Mouse (Mus musculus) embryo, embryonic 10 days (tissue): ENCODE data around the gene Alg12.
A peak's percentile ranks its signal among the peaks of the same experiment; 100 is the strongest.
"Not testable (repeated sequence)": the region's sequence is repeated elsewhere in the genome, so short reads cannot be mapped to it uniquely, and the experiment has no call there.

ENCODE experiments used
- DNase-seq: peaks from one replicate; pipeline ENCODE4 v3.0.0-alpha.2; 2015; ENCODE audit warnings: low spot score

Alg12 gene

DNA sequence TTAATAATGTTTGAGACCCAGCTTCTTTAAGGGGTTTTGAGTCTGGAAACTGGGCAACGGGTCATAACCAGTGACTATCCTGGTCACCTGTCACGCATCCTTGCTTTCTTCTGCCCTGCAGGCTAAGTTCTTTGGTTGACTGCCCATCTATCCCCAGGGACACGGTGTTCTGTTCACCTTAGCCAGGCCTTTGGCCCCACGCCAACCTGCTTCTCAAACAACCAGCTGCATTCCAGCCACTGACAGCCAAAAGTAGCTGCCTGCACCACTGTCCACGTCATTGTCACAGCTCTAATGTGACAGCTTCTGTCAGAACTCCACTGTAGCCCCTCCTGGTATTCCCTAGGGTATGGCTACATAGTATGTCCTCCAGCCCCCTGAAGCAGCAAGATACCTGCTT, 12.4 kb upstream of the Alg12 start:
- no peak for DNase-seq

DNA sequence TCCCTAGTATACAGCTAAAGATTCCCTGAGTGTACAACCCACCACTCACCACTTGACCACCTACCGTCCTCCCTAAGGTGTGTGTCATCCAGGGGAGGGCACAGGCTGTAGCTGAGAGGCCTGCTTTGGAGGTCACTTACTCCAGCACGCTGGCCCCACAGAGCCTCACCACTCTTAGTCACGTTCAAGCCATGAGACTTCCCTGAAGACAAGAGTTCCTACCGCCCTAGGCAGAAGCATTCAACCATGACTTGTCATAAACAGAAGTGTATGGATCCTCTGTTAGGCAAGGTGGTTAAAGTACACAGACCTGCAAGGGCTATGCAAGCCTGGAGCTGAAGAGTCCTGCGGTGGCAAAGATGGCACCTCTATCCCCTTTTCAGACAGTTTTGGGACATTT, 11.6 kb upstream of the Alg12 start:
- no peak for DNase-seq

DNA sequence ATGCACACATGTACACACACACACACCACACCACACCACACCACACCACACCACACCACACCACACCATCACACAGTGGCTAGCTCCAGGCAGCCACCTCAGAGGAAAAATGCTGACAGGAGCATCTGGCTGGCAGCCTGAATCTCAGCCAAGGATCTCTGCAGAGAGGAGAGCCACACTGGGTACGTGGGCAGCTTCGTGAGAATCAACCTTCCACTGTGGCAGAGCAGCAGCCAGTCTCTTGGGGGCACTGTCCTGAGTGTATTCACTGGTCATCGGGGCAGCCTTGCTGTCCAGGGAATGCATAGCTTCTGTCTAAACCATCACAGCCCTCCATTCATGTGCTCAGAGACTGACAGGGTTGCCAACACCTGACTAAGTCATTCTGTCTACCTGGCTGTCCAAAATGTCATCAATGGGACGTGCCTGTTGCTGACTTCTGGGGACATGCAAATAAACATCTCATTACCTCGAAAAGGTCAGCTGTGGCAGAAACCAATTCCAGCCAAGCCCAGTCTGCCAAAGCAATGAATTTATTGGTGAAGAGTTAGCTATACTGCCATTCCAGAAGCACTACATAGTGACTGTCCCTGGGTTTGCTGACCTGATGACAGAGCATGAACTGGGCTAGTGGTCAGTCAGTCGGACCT, 10.8 kb upstream of the Alg12 start:
- DNase-seq: no peak

DNA sequence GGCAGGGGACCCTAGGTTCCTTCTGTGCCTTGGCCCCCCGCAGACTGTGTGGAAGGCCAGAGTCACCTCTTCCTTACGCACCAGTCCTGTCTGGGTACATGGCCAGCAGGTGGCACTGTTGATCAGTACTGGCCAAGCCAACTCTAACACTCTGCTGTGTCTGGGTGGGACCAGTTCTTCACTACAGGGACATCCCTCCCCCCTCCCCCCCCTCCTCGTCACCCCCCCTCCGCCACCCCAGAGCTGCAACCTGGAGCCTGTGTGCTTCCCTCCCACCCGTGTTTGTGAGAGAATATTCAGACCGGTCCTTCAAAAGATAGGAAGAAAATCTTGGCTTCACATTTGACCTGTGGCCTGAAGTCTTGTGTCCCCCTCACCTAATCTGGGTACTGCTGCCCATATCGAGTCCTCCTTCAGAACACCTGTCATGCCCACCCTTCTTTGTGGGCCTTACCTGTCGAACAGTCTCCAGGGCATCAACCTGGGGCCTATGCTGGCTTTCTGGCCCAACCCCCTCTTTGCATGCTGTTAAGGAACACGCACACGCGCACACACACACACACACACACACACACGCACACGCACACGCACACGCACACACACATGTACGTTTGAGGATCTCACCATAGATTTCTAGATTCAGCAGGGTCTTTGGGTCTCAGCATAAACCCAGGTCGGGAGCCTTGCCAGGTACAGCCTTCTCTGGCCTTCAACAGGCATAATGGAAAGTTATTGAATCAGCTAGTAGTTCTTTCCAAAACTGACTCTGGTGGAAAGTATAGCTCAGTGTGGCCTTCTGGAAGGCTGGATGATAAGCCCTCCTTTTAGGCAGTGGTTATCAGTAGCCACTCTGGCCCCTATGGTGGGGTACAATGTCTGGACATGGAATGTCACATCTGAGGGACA, 9.9 kb upstream of the Alg12 start:
- peak; percentile 95 for DNase-seq

DNA sequence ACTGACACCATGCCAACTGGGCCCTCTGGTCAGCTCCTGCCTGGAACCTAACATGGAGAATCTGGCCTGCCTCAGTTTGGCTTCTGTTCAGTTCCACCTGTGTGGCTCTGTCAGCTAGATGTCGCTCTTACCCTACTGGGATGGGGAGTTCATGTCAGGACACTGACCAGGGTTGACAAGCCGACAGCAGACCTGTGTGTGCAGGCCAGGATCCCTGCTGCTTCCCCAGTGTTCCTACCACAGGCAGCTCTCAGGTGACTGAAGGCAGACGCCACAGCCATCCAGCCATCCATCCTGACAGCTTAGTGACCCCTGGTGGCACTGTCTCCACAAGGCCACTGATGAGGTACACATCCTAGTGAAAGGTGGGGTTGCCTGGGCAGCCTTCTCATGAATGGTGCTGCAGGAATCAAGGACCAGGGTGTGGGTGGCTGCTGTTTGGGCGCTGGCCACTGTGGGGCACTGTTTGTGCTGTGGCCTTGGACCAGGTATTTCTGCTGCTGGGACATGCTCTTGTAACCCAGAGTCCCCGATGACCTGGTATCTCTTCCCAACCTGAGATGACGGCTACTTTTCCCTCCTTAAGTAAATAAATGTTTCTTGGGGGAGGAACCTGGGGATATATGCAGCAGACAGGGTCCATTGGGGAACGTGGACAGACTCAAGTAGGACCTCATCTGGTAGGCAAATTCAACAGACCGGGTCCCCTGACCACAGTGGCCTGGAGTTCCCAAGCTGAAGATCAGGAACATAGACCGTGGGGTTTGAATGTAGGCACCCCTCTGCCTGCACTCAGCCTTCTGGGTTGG, 9.1 kb upstream of the Alg12 start:
- peak; percentile 72 for DNase-seq

DNA sequence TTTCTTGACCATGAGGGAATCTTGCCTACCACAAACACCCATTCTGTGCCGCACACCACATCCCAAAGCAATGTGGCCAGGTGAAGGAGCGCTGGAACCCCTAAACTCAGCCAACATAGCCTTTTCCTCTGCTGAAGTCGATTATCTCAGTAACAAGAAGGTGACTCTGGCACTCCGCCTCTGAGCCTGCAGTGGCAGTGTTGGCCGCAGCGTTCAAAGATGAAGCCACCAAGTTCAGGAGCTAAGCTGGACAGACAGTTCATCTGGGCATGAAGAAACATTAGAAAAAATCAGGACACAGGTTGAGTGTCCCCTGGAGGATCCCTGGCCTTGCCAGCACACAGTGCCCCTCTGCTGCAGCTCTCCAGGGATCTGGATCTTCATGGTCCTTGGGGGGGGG, 8.3 kb upstream of the Alg12 start:
- no peak for DNase-seq

DNA sequence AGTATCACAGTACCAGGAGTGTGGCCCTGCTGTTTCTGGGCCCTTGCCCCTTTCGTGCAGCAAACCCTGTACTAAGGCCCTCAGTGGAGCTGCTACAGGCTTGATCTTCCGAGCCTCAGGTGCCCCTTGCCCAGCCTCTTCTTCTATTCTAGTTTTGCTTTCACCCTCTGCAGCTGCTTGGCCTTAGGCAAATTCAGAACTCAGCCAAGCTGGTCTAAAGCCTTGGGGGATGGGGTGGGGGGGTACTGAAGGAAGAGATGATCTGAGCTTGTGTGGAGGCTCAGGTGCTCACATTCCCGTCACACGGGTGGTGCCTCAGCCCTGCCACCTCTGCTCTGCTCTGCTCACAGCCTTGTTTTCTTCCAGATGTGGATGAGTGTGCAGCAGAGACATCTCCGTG, 4.3 kb upstream of the Alg12 start:
- DNase-seq: no peak

DNA sequence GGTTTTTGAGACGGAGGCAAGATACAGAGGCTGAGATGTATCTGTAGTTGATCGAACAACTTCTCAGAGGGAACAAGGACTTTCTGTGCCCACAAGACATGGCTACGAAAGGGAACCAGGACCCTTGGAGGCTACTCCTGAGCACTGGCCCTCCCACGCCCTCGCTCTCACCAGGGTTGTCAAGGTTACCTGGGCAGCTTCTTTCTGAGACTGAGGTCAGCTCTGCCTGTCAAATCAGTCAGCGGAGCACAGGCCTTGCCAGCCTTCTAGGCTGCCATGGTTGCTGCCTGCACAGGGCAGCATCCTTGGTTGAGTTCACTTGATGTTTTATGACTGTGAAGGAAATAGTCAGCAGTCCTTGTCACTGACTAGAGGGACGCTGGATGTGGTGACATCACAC, 3.4 kb upstream of the Alg12 start:
- no peak for DNase-seq

DNA sequence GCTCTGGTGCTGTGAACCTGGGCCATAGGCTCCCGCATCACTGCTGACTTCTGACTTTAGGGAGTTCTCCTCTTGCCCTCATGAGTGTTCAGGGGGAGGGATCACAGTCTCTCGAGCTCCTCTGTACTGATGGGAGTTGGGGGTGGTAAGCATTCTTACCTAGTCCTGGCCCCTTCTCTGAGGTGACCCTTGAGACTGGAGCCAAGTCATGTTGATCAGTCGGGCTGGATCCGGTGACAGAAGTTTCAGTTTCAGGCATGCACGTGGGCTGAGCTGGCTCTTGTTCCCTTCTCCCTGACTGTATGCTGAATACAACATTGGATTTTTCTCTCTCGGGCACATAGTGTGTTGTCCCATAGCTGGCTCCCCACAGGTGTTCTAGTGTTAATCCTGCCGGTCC, 2.3 kb upstream of the Alg12 start:
- no peak for DNase-seq

DNA sequence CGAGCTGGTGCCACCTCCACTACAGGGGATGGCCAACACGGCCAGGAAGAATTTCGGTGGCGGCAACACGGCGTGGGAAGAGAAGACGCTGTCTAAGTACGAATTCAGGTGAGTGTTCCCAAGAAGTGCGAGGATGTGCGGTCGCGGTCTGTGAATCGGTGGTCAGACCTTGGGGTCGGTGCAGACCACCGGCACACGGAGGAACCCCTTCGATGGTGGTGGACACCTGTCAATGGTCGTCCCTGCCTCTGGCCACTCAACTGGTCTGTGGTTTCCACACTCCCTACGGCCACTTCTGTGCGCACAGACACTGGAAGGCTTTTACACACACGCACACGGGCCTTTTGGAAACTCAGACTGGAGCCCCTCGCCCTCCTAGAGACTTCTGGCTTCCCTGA, 787 bp upstream of the Alg12 start:
- DNase-seq: no peak

DNA sequence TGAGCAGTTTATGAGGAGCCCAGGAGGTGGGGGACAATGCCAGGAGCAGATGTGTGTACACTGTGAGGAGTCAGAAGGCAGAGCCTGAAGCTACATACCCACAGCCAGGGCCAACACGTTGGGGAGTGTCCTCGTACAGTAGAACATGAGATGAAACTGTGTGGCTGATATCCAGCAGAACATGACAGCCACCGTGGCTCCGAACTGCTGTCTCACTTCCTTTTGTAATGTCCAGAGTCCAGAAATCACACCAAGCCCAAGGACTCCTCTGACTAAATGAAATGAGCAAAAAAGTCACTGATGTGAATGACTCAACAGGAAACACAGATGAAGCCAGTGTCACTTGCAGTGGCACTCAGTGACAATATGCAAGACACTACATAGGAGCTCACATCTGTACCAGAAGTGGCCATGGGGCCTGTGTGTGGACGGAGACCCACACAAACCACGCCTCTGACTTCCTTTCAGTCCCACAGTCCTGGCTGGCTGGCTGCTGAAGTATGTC, 3.9 kb downstream of the Alg12 start:
- DNase-seq: no peak

DNA sequence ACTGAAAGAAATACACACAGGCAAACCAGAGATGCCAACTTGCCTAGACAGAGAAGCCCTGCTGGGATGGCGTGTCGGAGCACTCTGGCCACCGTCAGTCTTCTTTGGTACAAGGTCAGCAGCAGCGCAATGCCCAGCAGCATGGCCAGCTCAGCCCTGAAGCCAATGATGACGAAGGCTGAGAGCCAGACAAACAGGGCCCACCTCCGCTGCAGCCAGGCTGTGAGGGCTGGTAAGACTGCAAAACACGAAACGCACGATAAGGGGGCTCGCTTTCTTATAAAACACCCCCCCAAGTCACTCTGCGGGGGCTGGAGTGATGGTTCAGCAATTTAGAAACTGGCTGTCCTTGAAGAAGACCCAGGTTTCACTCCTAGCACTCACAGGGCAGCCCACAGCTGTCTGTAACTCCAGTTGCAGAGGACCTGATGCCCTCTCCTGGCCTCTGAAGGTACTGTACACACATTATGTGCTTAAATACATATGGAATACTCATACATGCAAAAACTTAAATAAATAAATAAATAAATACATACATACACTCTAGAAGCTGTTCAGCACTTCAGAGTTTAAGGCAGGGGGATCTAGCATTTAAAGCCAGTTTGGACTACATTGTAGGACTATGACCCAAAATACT, 4.6 kb downstream of the Alg12 start:
- DNase-seq: peak; percentile 39

DNA sequence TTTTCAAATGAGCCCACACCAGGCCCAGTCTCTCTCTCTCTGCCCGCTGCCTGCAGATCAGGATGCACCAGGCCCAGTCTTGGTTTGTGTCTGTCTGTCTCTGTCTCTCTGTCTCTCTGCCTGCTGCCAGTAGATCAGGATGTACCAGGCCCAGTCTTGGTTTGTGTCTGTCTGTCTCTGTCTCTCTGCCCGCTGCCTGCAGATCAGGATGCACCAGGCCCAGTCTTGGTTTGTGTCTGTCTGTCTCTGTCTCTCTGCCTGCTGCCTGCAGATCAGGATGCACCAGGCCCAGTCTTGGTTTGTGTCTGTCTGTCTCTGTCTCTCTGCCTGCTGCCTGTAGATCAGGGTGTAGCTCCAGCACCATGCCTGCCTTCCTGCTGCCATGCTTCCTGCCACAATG, 5.2 kb downstream of the Alg12 start:
- not testable (repeated sequence) for DNase-seq

DNA sequence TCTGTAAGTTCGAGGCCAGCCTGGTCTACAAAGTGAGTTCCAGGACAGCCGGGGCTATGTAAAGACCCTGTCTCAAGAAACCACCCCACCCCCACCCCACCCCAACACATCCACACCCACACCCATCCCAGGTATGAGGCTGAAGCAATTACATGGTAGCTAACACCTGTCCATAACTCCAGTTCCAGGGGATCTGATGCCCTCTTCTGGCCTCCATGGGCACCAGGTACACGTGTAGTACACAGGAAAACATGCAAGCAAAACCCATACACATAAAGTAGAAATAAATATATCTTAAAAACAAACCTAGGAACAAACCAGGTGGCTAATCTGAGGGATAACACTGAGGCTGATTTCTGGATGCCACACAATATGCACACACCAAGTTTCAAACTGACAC, 5.9 kb downstream of the Alg12 start:
- no peak for DNase-seq

DNA sequence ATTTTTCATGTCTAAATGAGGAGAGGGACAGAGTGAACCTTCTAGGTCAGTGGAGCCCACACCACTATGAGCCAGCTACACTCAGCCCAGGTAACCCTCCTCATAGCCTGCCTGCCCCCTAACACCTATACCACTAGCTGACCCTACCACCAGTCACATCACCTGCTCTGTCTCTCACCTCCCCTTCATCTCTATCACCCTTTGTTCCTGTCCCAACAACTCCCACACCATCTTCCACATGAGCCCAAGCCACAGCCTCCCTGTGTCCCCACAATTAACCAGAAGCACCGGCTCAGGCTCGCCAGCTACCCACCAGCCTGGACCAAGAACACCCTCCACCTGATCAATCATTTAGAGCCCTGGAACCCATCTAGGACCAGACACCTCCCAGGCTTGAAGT, 8.7 kb downstream of the Alg12 start:
- DNase-seq: no peak

DNA sequence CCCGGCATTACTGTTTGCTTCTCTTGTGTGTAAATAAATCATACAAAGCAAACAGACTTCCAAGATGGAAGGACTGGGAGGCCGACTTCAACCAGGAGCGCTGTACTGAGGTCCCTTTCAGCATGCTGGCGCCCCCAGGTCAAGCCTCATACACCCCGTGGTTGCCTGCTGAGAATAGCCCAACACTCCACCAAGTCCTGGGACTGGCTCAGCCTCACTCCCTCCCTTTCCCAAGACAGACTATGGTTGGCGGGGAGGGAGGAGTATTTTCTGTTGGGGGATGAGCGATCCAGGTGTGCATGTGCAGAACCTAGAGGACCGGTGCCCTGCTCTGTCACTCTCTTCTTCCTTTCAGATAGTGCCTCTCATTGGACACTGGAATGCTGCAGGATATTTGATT, 11.0 kb downstream of the Alg12 start:
- no peak for DNase-seq

DNA sequence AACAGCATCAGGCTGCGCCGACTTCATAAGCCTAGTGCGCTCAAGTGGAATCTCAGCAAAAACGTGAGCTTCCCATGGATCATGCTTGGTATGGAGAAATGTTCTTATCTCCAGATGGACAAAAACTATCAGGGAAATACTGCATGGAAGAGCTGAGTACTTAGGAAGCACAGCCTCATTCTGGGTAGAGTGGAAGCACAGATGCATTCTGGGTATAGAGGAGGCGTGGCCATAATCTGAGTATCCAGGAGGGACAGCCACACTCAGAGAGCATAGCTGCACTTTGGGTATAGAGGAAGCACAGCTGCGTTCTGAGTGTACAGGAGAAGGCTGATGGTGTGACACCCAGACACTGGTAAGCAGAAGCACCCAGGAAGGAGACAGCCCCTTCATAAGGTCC, 16.8 kb downstream of the Alg12 start:
- DNase-seq: peak; percentile 13

DNA sequence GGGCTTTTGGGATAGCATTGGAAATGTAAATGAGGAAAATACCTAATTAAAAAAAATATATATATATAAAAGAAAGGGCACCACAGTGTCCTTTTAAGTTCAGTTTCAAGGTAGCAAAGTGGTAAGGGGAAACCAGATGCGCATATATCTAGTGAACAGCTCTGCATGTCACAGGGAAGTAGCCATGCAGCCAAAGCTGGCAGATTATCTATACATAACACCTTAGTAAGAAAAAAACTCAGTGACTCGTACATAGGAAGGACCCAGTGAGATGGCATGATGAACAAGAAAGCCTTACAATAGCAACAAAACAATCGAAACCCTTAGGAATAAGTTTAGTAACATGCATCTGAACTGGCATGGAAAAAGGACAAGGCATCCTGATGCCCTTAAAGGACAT, 17.2 kb downstream of the Alg12 start:
- no peak for DNase-seq

DNA sequence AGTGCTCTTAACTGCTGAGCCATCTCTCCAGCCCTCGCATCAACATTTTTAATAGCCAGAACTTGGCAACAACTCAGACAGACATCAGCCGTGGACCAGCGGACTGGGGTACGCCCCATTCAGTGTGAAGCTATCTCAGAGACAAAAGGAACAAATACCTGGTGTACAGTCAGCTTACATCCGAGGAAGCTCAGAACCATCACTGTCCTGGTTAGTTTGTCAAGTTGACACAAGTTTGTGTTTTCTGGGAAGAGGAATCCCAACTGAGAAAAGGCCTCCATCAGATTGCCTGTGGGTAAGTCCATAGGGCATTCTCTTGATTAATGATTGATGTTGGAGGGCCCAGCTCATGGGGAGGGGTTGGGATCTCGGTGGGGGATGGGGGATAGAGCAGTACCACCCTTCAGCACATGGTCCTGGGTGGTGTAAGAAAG, 18.2 kb downstream of the Alg12 start:
- no peak for DNase-seq

DNA sequence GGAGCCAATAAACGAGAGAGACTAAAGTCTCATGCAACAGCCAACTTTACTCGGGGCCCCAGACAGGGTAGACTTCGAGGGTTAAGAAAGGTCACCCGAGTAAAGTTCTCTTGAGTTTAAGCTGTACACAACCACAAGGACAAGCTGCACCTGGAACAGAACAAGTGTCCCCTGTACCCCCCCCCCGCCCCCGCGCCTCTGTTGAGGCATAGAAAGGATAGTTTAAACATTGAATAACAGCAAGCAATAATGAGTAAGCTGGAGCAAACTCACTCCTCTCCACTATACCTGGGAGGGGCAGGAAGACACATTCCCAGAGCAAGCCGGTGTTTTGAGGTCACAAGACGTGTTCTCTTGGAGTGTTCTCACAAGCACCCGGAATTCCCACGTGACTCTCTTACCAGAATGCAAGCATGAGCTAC, 19.2 kb downstream of the Alg12 start:
- no peak for DNase-seq

DNA sequence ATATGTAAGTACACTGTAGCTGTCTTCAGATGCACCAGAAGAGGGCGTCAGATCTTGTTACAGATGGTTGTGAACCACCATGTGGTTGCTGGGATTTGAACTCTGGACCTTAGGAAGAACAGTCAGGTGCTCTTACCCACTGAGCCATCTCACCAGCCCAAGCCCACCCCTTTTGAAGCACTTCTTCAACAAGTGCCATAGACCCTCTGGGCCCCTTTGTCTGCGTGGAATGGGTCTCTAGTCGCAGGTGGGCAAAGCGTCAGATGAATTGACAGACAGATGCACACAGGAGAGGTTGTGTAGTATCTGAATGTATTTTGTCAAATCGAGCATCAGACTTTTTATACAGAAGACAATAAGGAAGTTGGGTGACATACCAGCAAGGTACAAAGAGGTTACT, 24.4 kb downstream of the Alg12 start:
- DNase-seq: not testable (repeated sequence)
